ENCODE assay signal across 10 mouse cellular contexts in the genomic region with DNA sequence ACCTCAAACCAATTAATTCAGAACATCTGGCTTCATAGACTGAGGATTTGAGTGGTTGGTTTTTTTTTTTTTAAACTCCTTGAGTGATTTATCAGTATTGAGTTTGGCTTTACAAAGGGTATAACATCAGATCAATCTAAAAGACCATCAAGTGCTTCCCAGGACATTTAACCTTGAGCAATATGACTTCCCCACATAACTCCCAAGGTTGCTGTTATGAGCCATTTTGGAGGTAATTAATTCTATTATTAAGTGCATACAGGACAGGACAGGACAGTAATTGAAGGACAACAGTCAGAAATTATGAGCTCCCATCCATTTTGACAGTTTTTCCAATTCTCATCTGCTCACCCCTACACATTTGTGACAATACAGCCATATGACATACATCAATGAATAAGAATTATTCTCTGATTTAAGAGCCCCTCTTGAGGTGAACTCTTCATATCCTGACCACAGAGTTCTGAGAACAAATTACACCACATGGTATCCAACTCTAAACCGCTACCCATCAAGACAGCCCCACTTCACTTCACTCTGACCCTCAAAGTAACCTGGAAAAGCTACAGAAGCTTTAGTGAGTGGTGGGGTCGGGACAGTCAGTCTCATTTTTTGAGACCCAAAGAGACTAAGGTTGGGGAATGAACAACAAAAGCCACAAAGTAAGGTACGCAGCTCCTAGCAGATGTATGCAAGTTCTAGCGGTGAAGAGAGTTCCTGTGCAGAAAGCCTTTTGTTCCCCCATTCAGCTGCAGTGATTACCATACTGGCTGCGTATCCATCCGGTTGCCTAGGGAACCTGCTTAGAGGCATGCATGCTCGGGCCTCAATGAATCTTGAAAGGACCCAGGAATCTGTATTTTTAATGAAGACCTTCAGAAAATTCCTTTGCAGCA. TPM values are rescaled to one million over a fixed set of nuclear protein-coding genes. Genes with fewer than 3 reads are reported as not detected.
A peak's percentile ranks its signal among the peaks of the same experiment; 100 is the strongest.
DNase-seq lines count a peak whose midpoint lies in the region; ATAC-seq lines count a peak whose summit lies in the region.
"Had no signal": no experiment of that assay in that cellular context is flagged by ENCODE, and none has a peak within 500 bp of the region (broad histone marks: within the 10 kb centered on the region; RNA-seq: fewer than 3 reads in every experiment).

No protein-coding gene starts in this region.

- no peaks in the 10 kb centered on the region for H3K27me3 ChIP-seq in forebrain, embryonic 10.5 days (ENCODE audit: poor library complexity, severe bottlenecking)
- H3K27me3 ChIP-seq in midbrain, embryonic 13.5 days = no peaks in the 10 kb centered on the region

- no peaks in the 10 kb centered on the region for H3K9me3 ChIP-seq in forebrain, embryonic 10.5 days
- H3K9me3 ChIP-seq in midbrain, embryonic 13.5 days = no peaks in the 10 kb centered on the region

- H3K4me1 ChIP-seq in forebrain, embryonic 10.5 days = peaks cover 34% of the 10 kb centered on the region
- H3K4me1 ChIP-seq in midbrain, embryonic 13.5 days (replicated peaks) = peaks cover 30% of the 10 kb centered on the region

- H3K4me2 ChIP-seq in midbrain, embryonic 13.5 days (replicated peaks) = peak overlapping the region; percentile 38

- intact Hi-C loops in gastrocnemius, postnatal 36 days (cut with DNase I) = no loop called here

- peak; percentile 40 for DNase-seq in ES-CJ7 (ENCODE audit: low read depth, low spot score)
- peak; percentile 79 for DNase-seq in forebrain, embryonic 10.5 days (ENCODE audit: extremely low spot score, low spot score)
- DNase-seq in layer of hippocampus, adult 18-20 months (ENCODE audit: low spot score in 2 of 2) = peak; percentile 34 to 63
- no peak for DNase-seq in spleen, postnatal 36 days (ENCODE audit: low spot score in 2 of 2)
- no peak for DNase-seq in heart, adult 11 months
- no peak for DNase-seq in lung, postnatal 25 days (ENCODE audit: low spot score)
- no peak for DNase-seq in gastrocnemius, postnatal 36 days
- DNase-seq: liver had no signal

- H3K36me3 ChIP-seq in forebrain, embryonic 10.5 days (replicated peaks) = no peaks in the 10 kb centered on the region
- H3K36me3 ChIP-seq in midbrain, embryonic 13.5 days = no peaks in the 10 kb centered on the region

- H3K27ac ChIP-seq in forebrain, embryonic 10.5 days = peak overlapping the region; percentile 87
- peak overlapping the region; percentile 89 for H3K27ac ChIP-seq in midbrain, embryonic 13.5 days

- 0 out of 2 replicates have a peak overlapping the region, but pooled peaks have one; percentile 14 for H3K9ac ChIP-seq in midbrain, embryonic 13.5 days (replicated peaks)

- peak overlapping the region; percentile 13; the same call in 1 of the 2 replicates for H3K4me3 ChIP-seq in forebrain, embryonic 10.5 days
- no peak overlapping the region for H3K4me3 ChIP-seq in midbrain, embryonic 13.5 days (replicated peaks)

- ATAC-seq in midbrain, embryonic 13.5 days = peak; percentile 98

- 10% methylated on average over 7 of the region's 7 CpGs for WGBS in forebrain, embryonic 10.5 days
- 3% methylated on average over 7 of the region's 7 CpGs for WGBS in midbrain, embryonic 13.5 days

RNA-seq across cellular contexts. Expression of a gene that starts 11.8 kb away (rescaled TPM):
- polyA plus RNA-seq in forebrain, embryonic 10.5 days (2016; fragmentation: Nextera tagmentation; extraction: Ambion mirVana) = not detected in 2 replicates
- not detected for total RNA-seq in layer of hippocampus, adult 18-20 months (2021)
- polyA plus RNA-seq in midbrain, embryonic 13.5 days (2015; fragmentation: Nextera tagmentation; extraction: Ambion mirVana) = not detected in 2 replicates
- total RNA-seq in gastrocnemius, postnatal 36 days (2021) = not detected
- polyA plus RNA-seq: heart, embryonic 14.5 days had no signal

Comparison
In these comparisons a context has a peak if more than half of its experiments do, and no peak if none do; other contexts are left out.
1. DNase-seq: peak in ES-CJ7 (single experiment), forebrain, embryonic 10.5 days (single experiment) and layer of hippocampus, adult 18-20 months (2 of 2); none in spleen, postnatal 36 days (0 of 2), heart, adult 11 months (single experiment), lung, postnatal 25 days (single experiment) and gastrocnemius, postnatal 36 days (0 of 2).